Mouse (Mus musculus): ENCODE data around the gene Gm4952. TPM values are rescaled to one million over a fixed set of nuclear protein-coding genes. Genes with fewer than 3 reads are reported as not detected.
"Not testable (repeated sequence)": the region's sequence is repeated elsewhere in the genome, so short reads cannot be mapped to it uniquely, and the experiment has no call there.

Gm4952 gene
- polyA plus RNA-seq, 1 experiment from 2014 or later: 0.06 TPM

- ATAC-seq: no peak
- WGBS: 74% methylated on average over 1 of the region's 1 CpGs
- H3K27ac ChIP-seq: no peak overlapping the region
- H3K27me3 ChIP-seq (replicated peaks): no peaks in the 10 kb centered on the region
- no peaks in the 10 kb centered on the region for H3K9me3 ChIP-seq
- H3K9ac ChIP-seq: no peak overlapping the region
- H3K4me2 ChIP-seq (replicated peaks): no peak overlapping the region
- H3K4me3 ChIP-seq (replicated peaks): no peak overlapping the region
- no peaks in the 10 kb centered on the region for H3K4me1 ChIP-seq (replicated peaks)
- H3K36me3 ChIP-seq: no peaks in the 10 kb centered on the region
Measured at GRCm38 (mm10) chr19:12613646-12614045, 13.9 kb downstream of the Gm4952 start.

- no peaks in the 10 kb centered on the region for H3K4me1 ChIP-seq (replicated peaks)
- no peak within 1 kb of the TSS for H3K4me3 ChIP-seq (replicated peaks)
- no peak within 1 kb of the TSS for H3K27ac ChIP-seq
- no peak within 1 kb of the TSS for H3K9ac ChIP-seq
- 58% methylated on average over 4 of the region's 4 CpGs for WGBS
- H3K27me3 ChIP-seq (replicated peaks): no peaks in the 10 kb centered on the region
- H3K4me2 ChIP-seq (replicated peaks): no peak within 1 kb of the TSS
- H3K36me3 ChIP-seq: no peaks in the 10 kb centered on the region
- H3K9me3 ChIP-seq: no peaks in the 10 kb centered on the region
- peak; percentile 61; the same call in 1 of the 2 replicates for ATAC-seq
Measured at GRCm38 (mm10) chr19:12633176-12633575, 33.4 kb downstream of the Gm4952 start, which contains the start of gene Glyat. TSS of gene Glyat (plus strand) at chr19:12633308.

GRCm38 (mm10) chr19:12634259-12634658 lies 34.5 kb downstream of the Gm4952 start:
- no peak for ATAC-seq
- WGBS: 88% methylated on average over 3 of the region's 3 CpGs
- no peak overlapping the region for H3K9ac ChIP-seq
- H3K9me3 ChIP-seq: no peaks in the 10 kb centered on the region
- H3K4me2 ChIP-seq (replicated peaks): no peak overlapping the region
- H3K27ac ChIP-seq: no peak overlapping the region
- no peaks in the 10 kb centered on the region for H3K36me3 ChIP-seq
- H3K27me3 ChIP-seq (replicated peaks): no peaks in the 10 kb centered on the region
- H3K4me1 ChIP-seq (replicated peaks): no peaks in the 10 kb centered on the region
- H3K4me3 ChIP-seq (replicated peaks): no peak overlapping the region

GRCm38 (mm10) chr19:12634963-12635362 lies 35.2 kb downstream of the Gm4952 start:
- H3K9me3 ChIP-seq: no peaks in the 10 kb centered on the region
- H3K27ac ChIP-seq: no peak overlapping the region
- no peaks in the 10 kb centered on the region for H3K4me1 ChIP-seq (replicated peaks)
- no peak overlapping the region for H3K4me2 ChIP-seq (replicated peaks)
- no peak overlapping the region for H3K4me3 ChIP-seq (replicated peaks)
- 89% methylated on average over 4 of the region's 4 CpGs for WGBS
- H3K9ac ChIP-seq: no peak overlapping the region
- H3K36me3 ChIP-seq: no peaks in the 10 kb centered on the region
- no peak for ATAC-seq
- no peaks in the 10 kb centered on the region for H3K27me3 ChIP-seq (replicated peaks)

GRCm38 (mm10) chr19:12636863-12637262 lies 37.1 kb downstream of the Gm4952 start:
- ATAC-seq: no peak
- Histone ChIP-seq H3K4me1 (replicated peaks) (no peaks in the 10 kb centered on the region), H3K27ac (no peak overlapping the region), H3K4me2 (replicated peaks) (no peak overlapping the region), H3K9me3 (no peaks in the 10 kb centered on the region), H3K27me3 (replicated peaks) (no peaks in the 10 kb centered on the region), H3K4me3 (replicated peaks) (no peak overlapping the region), H3K9ac (no peak overlapping the region), H3K36me3 (no peaks in the 10 kb centered on the region)
- 63% methylated on average over 3 of the region's 3 CpGs for WGBS

- Histone ChIP-seq H3K36me3 (no peaks in the 10 kb centered on the region), H3K4me2 (replicated peaks) (no peak overlapping the region), H3K27me3 (replicated peaks) (no peaks in the 10 kb centered on the region), H3K27ac (no peak overlapping the region), H3K9me3 (no peaks in the 10 kb centered on the region), H3K4me3 (replicated peaks) (no peak overlapping the region), H3K4me1 (replicated peaks) (no peaks in the 10 kb centered on the region), H3K9ac (no peak overlapping the region)
- ATAC-seq: no peak
- WGBS: 76% methylated on average over 1 of the region's 1 CpGs
Measured at GRCm38 (mm10) chr19:12638049-12638448, 38.3 kb downstream of the Gm4952 start.

GRCm38 (mm10) chr19:12649511-12649910 lies 49.7 kb downstream of the Gm4952 start:
- Histone ChIP-seq H3K4me3 (replicated peaks) (no peak overlapping the region), H3K4me2 (replicated peaks) (no peak overlapping the region), H3K9me3 (no peaks in the 10 kb centered on the region), H3K27me3 (replicated peaks) (no peaks in the 10 kb centered on the region), H3K27ac (no peak overlapping the region), H3K9ac (no peak overlapping the region), H3K36me3 (no peaks in the 10 kb centered on the region), H3K4me1 (replicated peaks) (no peaks in the 10 kb centered on the region)
- no peak for ATAC-seq

- Histone ChIP-seq H3K4me3 (replicated peaks) (no peak overlapping the region), H3K9me3 (no peaks in the 10 kb centered on the region), H3K36me3 (no peaks in the 10 kb centered on the region), H3K27ac (no peak overlapping the region), H3K4me2 (replicated peaks) (no peak overlapping the region), H3K9ac (no peak overlapping the region), H3K4me1 (replicated peaks) (no peaks in the 10 kb centered on the region), H3K27me3 (replicated peaks) (no peaks in the 10 kb centered on the region)
- ATAC-seq: no peak
- 88% methylated on average over 1 of the region's 1 CpGs for WGBS
Measured at GRCm38 (mm10) chr19:12666156-12666555, 66.4 kb downstream of the Gm4952 start.

GRCm38 (mm10) chr19:12668601-12669000 lies 68.8 kb downstream of the Gm4952 start:
- H3K9me3 ChIP-seq; H3K4me2 ChIP-seq (replicated peaks); H3K4me3 ChIP-seq (replicated peaks); H3K27me3 ChIP-seq (replicated peaks); H3K9ac ChIP-seq; H3K27ac ChIP-seq; H3K4me1 ChIP-seq (replicated peaks); H3K36me3 ChIP-seq; ATAC-seq: not testable (repeated sequence)
- 94% methylated on average over 3 of the region's 3 CpGs for WGBS

- no peak within 1 kb of the TSS for H3K4me2 ChIP-seq (replicated peaks)
- no peak within 1 kb of the TSS for H3K9ac ChIP-seq
- no peaks in the 10 kb centered on the region for H3K4me1 ChIP-seq (replicated peaks)
- H3K27me3 ChIP-seq (replicated peaks): no peaks in the 10 kb centered on the region
- no peaks in the 10 kb centered on the region for H3K36me3 ChIP-seq
- H3K27ac ChIP-seq: no peak within 1 kb of the TSS
- H3K9me3 ChIP-seq: no peaks in the 10 kb centered on the region
- ATAC-seq: no peak
- no peak within 1 kb of the TSS for H3K4me3 ChIP-seq (replicated peaks)
Measured at GRCm38 (mm10) chr19:12670139-12670538, 70.4 kb downstream of the Gm4952 start, which contains the start of gene Olfr1442. TSS of gene Olfr1442 (plus strand) at chr19:12670439.

- Histone ChIP-seq H3K9me3 (no peaks in the 10 kb centered on the region), H3K4me3 (replicated peaks) (no peak overlapping the region), H3K27ac (no peak overlapping the region), H3K4me1 (replicated peaks) (no peaks in the 10 kb centered on the region), H3K4me2 (replicated peaks) (no peak overlapping the region), H3K9ac (no peak overlapping the region), H3K27me3 (replicated peaks) (no peaks in the 10 kb centered on the region), H3K36me3 (no peaks in the 10 kb centered on the region)
- WGBS: 82% methylated on average over 4 of the region's 4 CpGs
- no peak for ATAC-seq
Measured at GRCm38 (mm10) chr19:12671051-12671450, 71.3 kb downstream of the Gm4952 start.

- no peak within 1 kb of the TSS for H3K4me3 ChIP-seq (replicated peaks)
- no peak within 1 kb of the TSS for H3K4me2 ChIP-seq (replicated peaks)
- no peak within 1 kb of the TSS for H3K27ac ChIP-seq
- no peaks in the 10 kb centered on the region for H3K27me3 ChIP-seq (replicated peaks)
- H3K9me3 ChIP-seq: no peaks in the 10 kb centered on the region
- ATAC-seq: no peak
- 62% methylated on average over 3 of the region's 3 CpGs for WGBS
- no peak within 1 kb of the TSS for H3K9ac ChIP-seq
- H3K4me1 ChIP-seq (replicated peaks): no peaks in the 10 kb centered on the region
- H3K36me3 ChIP-seq: no peaks in the 10 kb centered on the region
Measured at GRCm38 (mm10) chr19:12677812-12678211, 78.0 kb downstream of the Gm4952 start, which contains the start of gene Olfr1443. TSS of gene Olfr1443 (plus strand) at chr19:12678112.
